ENCODE assay signal across 13 mouse cellular contexts in the genomic region with DNA sequence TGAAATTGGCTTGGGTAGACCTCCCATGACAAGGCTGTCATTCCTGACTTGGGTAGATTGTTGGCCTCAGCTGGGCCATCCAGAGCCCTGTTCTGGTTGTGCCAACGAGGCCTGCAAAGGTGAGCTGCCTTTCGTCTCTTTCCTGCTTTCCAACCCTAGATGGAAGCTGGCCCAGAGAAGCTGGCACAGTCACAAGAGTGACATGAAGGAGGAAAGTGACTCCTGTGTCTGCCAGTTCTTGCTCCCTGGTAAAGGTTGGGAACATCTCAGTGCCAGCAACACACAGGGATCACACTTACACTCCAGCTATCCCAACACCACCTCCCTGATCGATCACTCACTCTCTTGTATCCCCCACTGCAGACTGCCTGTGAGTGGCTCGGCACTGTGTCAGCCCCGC.
"Had no signal": no experiment of that assay in that cellular context is flagged by ENCODE, and none has a peak within 500 bp of the region (broad histone marks: within the 10 kb centered on the region; RNA-seq: fewer than 3 reads in every experiment).

No protein-coding gene starts in this region.

- ATAC-seq: lung, postnatal 0 days had no signal

- H3K9ac ChIP-seq: limb, embryonic 13.5 days; liver, embryonic 15.5 days; midbrain, embryonic 12.5 days; stomach, embryonic 15.5 days had no signal

- H3K4me2 ChIP-seq: limb, embryonic 13.5 days; liver, embryonic 11.5 days; liver, embryonic 15.5 days; midbrain, embryonic 12.5 days; neural tube, embryonic 13.5 days; stomach, embryonic 15.5 days had no signal

- H3K36me3 ChIP-seq: limb, embryonic 13.5 days; liver, embryonic 15.5 days; midbrain, embryonic 12.5 days; neural tube, embryonic 13.5 days; stomach, embryonic 15.5 days had no signal

- H3K9me3 ChIP-seq: limb, embryonic 13.5 days; liver, embryonic 15.5 days; midbrain, embryonic 12.5 days; neural tube, embryonic 13.5 days; stomach, embryonic 15.5 days had no signal

- DNase-seq: kidney, adult 2 months; kidney, postnatal 25 days; lung, adult 2 months; lung, postnatal 4 days; thymus, adult 2 months; thymus, postnatal 25 days had no signal

- H3K4me3 ChIP-seq: limb, embryonic 13.5 days; liver, embryonic 15.5 days; midbrain, embryonic 12.5 days; neural tube, embryonic 13.5 days; stomach, embryonic 15.5 days had no signal

- H3K4me1 ChIP-seq: stomach, embryonic 15.5 days had no signal

- H3K27ac ChIP-seq: limb, embryonic 13.5 days; liver, embryonic 15.5 days; midbrain, embryonic 12.5 days; neural tube, embryonic 13.5 days; stomach, embryonic 15.5 days had no signal
